Mouse (Mus musculus): ENCODE data around the gene Twnk.

GRCm38 (mm10) chr19:45007021-45007420 lies 1.6 kb downstream of the Twnk start:
- no peak for TF ChIP-seq POLR2A (IDR thresholded peaks at IDR 0.05; ENCODE audit: low read depth, low read length)
- no peak for TF ChIP-seq CTCF (IDR thresholded peaks at IDR 0.05; ENCODE audit: extremely low read depth, insufficient read length, insufficient replicate concordance, low read depth, low read length)

Data from small intestine, adult 2 months (tissue).